Mouse (Mus musculus): Measurements from ENCODE around the gene 4933405O20Rik.

4933405O20Rik gene

DNA sequence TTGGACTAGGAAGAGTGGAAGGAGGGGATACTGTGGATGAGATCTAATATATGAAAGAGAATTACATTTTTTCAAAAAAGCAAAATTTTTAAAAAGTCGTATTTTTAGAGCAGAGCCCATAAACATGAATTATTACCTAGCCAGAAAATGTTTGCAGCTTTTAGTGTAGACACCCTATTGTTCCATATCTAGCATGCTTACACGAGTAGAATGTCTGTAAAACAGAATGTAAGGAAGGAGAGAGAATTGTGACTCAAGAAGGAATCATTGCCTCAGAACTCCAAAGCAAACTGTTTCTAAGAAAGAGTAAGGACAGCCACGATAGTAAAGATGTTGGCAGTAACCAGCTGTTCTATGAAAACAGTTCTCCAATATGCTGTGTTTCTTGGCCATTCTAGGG lies at the start of gene 4933405O20Rik:
Gene 4933405O20Rik, plus strand, starts transcription at position 301 of the 400 bp plus-strand sequence.
- no peak for DNase-seq (ENCODE audit: low read depth in 2 of 2, low spot score in 2 of 2)

DNA sequence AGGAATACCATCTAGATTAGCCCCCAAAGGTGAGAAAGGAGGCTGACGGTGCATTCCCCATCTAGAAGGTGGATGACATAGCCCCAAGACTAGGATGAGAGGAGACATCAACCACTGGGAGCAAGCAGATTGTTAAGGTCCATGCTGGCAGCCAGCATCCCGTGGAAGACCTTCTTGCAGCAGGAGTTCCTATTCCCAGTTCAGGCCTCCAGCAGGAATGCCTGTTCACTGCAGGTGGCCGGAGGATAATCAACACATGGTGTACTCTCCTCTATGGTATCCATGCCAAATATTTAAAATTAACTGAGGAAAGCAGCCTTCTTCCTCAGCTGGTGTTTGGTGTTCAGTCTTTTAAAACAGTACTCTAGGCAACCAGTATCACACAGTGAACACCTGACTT lies 49.4 kb upstream of the 4933405O20Rik start:
- DNase-seq (ENCODE audit: low read depth in 2 of 2, low spot score in 2 of 2), result no peak

DNA sequence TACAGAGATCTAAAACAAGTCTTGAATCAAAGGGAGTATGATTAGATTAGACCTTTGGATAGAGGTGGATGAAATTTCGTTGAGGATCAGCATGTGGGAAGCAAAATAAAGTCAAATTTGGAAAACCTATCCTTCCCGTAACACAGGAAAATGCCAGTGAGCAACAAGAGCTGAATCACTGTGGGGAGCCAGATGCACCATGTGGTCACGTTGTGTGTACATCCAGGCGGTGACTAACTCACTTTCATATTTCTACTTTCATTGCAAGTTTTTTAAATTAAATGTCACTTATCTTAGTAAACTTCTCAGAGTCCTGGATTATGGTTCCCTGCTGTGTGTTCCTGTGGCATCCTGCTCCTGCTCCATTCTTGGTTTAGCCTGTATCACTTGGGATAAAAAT lies 47.6 kb upstream of the 4933405O20Rik start:
- no peak for DNase-seq (ENCODE audit: low read depth in 2 of 2, low spot score in 2 of 2)

DNA sequence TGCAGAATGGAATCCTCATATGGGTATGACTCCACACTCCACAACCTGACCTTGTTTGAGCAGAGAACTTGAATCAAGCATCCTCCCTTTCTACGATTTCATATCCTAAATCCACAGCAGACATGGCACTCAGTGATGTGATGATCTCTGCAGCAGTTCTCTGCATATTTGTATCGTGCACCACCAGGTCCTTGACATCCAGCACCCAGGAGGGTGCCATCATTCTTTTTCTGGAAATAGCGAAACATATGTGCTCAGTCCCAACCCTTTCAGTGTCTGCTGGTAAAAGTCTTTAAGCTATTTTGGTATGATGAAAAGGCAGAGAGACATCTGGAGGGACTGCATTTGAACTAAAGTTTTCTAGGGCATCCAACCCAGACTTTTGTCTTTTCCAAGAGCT lies 36.3 kb upstream of the 4933405O20Rik start:
- DNase-seq (ENCODE audit: low read depth in 2 of 2, low spot score in 2 of 2), result no peak

DNA sequence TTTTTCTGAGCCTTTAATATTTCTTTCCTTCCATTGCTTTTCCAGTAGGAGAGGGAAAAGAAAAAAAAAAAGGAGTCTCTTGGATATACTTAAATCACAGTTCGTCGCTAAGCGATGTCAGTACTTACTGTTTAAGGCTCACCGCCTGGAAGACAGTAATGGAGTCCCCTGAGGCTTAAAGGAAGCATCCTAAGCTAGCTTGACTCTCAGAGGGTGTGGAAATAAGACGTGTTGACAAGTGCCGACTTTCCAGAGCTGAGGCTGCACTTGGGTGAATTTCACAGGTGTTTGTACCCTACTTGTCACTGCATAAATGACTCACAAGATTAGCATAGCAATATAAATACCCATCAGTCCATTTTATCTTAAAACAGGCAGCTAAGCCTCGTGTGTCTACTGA lies 25.1 kb upstream of the 4933405O20Rik start:
- DNase-seq (ENCODE audit: low read depth in 2 of 2, low spot score in 2 of 2), result no peak

DNA sequence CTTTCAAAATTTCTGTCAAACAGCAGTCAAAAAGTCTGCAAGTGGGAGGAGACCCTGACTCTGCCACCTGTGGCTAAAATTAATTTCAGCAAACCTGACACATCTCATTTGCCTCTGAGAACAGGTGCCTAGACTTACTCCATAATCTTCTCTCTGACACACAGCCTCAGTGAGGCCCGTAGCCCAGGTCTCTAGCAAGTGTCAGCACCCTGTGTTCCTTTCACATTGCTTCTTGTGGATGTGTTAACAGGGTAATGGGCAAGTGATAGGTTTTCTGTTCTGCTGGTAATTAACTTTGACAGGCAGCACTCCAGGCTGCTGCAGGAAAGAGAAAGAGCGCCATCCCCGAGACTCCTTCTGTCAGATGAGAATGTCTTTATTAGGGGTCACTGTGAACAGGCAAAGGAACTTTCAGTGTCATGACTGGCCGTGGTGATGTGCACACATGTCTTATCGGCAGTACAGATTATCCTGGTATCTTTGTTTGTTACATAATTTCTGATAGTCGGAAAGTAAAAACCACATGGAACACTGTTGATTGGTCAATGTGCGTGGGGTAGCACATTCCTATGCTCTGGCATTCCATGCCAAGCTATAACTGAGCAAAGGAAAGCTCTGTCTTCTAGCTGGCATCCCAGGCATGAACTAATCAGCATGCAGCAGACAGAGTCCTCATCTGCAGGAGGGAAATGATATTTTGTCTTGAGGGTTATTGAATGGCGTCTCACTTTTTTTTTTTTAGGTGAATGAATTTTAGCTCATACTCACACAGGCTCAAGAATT lies 10.2 kb upstream of the 4933405O20Rik start:
- DNase-seq (ENCODE audit: low read depth in 2 of 2, low spot score in 2 of 2), result no peak

DNA sequence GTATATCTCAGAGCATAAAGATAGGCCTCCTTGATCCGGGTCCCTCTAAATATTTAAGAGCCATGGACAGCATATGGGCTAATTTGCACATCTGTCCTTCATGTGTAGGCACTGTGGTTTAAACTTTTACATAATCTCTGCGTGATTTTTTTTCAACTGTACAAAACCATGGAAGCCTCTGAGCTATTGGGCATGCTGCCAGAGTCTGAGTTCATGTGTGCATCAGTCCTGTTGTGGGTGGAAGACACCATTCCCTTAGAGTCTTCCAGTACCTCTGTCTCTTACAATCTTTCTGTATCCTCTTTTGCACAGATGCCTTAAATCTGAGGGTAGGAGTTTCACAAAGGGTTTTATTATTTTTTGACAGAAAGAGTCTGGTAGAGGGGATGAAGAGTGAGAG lies 15.1 kb downstream of the 4933405O20Rik start:
- DNase-seq (ENCODE audit: low read depth in 2 of 2, low spot score in 2 of 2), result no peak

DNA sequence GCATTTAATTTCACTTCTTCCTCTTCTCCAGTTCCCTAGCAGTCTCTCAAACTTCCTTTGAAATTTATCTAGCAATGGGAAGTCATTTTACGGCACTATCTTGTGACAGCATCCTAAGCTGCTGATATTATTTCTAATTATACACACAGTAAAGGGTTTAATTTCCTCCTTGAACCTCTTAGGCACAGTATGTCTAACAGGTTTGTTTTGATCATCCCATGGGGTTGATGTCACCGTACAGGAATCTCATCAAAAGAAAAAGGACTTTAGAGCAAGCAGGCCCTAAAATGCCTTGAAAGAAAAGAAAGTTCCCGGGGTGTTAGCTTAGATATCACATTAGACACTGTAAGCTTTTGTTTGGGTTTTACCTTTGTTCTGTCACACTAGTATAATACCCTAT lies 30.2 kb downstream of the 4933405O20Rik start:
- DNase-seq (ENCODE audit: low read depth in 2 of 2, low spot score in 2 of 2), result no peak

DNA sequence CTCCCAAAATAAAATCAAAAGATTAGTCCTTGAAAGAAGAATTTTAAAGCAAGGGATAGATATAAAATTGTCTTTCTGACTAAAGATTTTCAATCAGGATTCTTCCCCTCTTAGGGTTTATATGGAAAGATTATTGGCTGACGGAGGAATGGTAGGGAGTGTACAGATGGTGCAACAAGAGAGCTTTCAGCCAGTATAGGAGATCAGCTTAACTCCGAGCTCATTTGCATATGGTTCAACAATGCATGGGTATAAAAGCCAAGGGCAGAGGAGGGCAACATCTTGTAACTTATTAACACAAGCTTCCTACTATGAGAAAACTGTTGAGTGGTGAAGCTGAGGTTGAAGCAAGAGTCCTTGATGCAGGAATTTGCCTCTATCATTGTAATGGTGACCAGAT lies 34.2 kb downstream of the 4933405O20Rik start:
- no peak for DNase-seq (ENCODE audit: low read depth in 2 of 2, low spot score in 2 of 2)
